Comparison of ENCODE assay signal across 10 mouse cellular contexts in the genomic region with DNA sequence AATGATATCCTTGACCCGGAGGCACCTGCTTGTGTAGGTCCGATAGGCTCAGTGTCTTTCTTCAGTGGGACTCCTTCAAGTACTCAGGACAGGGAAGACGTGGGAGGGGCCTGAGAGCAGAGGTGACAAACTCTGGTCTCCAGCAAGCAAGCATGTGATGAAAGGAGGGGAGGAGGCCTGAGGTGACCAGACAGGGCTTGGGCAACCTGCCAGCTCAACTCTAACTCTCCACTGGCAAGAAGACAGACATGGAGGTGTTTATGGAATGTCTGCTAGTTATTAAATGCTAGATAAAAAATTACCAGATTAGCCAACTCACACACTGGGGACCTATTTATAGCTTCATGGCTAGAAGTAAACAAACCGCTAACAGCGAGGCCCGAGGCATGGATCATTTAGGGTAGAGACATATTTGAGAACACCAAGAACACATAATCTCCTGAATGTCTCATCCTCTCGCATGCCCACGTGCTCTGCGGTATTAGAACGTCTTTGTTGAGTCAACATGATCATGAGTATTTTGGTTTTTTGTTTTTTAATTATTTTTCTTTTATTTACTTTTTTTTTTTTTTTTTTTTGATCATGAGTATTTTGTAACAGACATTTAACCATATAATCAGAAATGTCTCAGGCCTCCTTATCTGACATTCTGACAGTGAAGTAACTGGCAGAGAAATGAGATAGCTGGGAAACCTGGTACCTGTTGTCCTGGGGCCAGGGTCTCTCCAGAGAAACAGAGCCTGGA. TPM values are rescaled to one million over a fixed set of nuclear protein-coding genes. Genes with fewer than 3 reads are reported as not detected.
DNase-seq lines count a peak whose midpoint lies in the region; ATAC-seq and TF ChIP-seq lines count a peak whose summit lies in the region.
"Had no signal": no experiment of that assay in that cellular context is flagged by ENCODE, and none has a peak within 500 bp of the region (broad histone marks: within the 10 kb centered on the region; RNA-seq: fewer than 3 reads in every experiment).

No protein-coding gene starts in this region.

- no peak for TF ChIP-seq POLR2A in bone marrow macrophage, adult 2 months (IDR thresholded peaks at IDR 0.05; ENCODE audit: borderline replicate concordance, low read depth, low read length)

- no peaks in the 10 kb centered on the region for H3K9me3 ChIP-seq in liver, embryonic 16.5 days (replicated peaks; ENCODE audit: control insufficient read depth, low read length)
- H3K9me3 ChIP-seq in neural tube, embryonic 15.5 days (replicated peaks) = no peaks in the 10 kb centered on the region
- H3K9me3 ChIP-seq: embryonic facial prominence, embryonic 12.5 days had no signal

- H3K4me2 ChIP-seq in liver, embryonic 16.5 days (ENCODE audit: low read depth, low read length) = no peak overlapping the region
- no peak overlapping the region for H3K4me2 ChIP-seq in neural tube, embryonic 15.5 days
- H3K4me2 ChIP-seq: embryonic facial prominence, embryonic 12.5 days; midbrain, embryonic 11.5 days had no signal

- WGBS in liver, embryonic 16.5 days (ENCODE audit: insufficient replicate concordance) = 60% methylated on average over 10 of the region's 10 CpGs
- WGBS in neural tube, embryonic 15.5 days = 83% methylated on average over 10 of the region's 10 CpGs

- H3K4me1 ChIP-seq in bone marrow macrophage, adult 2 months (ENCODE audit: control insufficient read depth, insufficient read depth, low read length) = peaks cover 54% of the 10 kb centered on the region
- H3K4me1 ChIP-seq in liver, embryonic 16.5 days (ENCODE audit: control insufficient read depth, low read depth, low read length) = peaks cover 21% of the 10 kb centered on the region
- H3K4me1 ChIP-seq in neural tube, embryonic 15.5 days = peaks cover 5% of the 10 kb centered on the region; the same call in 1 of the 2 replicates
- H3K4me1 ChIP-seq: embryonic facial prominence, embryonic 12.5 days had no signal

- no peak overlapping the region for H3K9ac ChIP-seq in liver, embryonic 16.5 days (ENCODE audit: low read depth, low read length)
- no peak overlapping the region for H3K9ac ChIP-seq in neural tube, embryonic 15.5 days (replicated peaks)
- H3K9ac ChIP-seq: embryonic facial prominence, embryonic 12.5 days had no signal

- intact Hi-C loops in heart, postnatal 36 days (cut with DNase I) = no loop called here

- no peak overlapping the region for H3K4me3 ChIP-seq in bone marrow macrophage, adult 2 months (ENCODE audit: insufficient read depth, low read length)
- H3K4me3 ChIP-seq in liver, embryonic 16.5 days (ENCODE audit: low read depth, low read length) = no peak overlapping the region
- H3K4me3 ChIP-seq in neural tube, embryonic 15.5 days (replicated peaks) = no peak overlapping the region
- H3K4me3 ChIP-seq: embryonic facial prominence, embryonic 12.5 days had no signal

- ATAC-seq in liver, embryonic 16.5 days (ENCODE audit: low read depth) = 0 out of 2 replicates have a peak, but pooled peaks have one; percentile 32
- no peak for ATAC-seq in neural tube, embryonic 15.5 days (ENCODE audit: low FRiP score)

- peak; percentile 6 for DNase-seq in MN1 (ENCODE audit: low spot score)
- DNase-seq in heart, postnatal 36 days = peak; percentile 66 to 70
- DNase-seq in layer of hippocampus, postnatal 36 days = no peak
- DNase-seq in frontal cortex, postnatal 36 days (ENCODE audit: low spot score in 2 of 2) = no peak

- no peaks in the 10 kb centered on the region for H3K27me3 ChIP-seq in liver, embryonic 16.5 days (ENCODE audit: control insufficient read depth, insufficient read depth, low read depth, low read length)
- no peaks in the 10 kb centered on the region for H3K27me3 ChIP-seq in neural tube, embryonic 15.5 days (replicated peaks)
- H3K27me3 ChIP-seq: embryonic facial prominence, embryonic 12.5 days had no signal

- peak overlapping the region; percentile 94 for H3K27ac ChIP-seq in bone marrow macrophage, adult 2 months (ENCODE audit: insufficient read depth, low read depth, low read length)
- H3K27ac ChIP-seq in liver, embryonic 16.5 days (ENCODE audit: low read length) = no peak overlapping the region
- no peak overlapping the region for H3K27ac ChIP-seq in neural tube, embryonic 15.5 days (replicated peaks)
- H3K27ac ChIP-seq: embryonic facial prominence, embryonic 12.5 days had no signal

- TF ChIP-seq CTCF in bone marrow macrophage, adult 2 months (IDR thresholded peaks at IDR 0.05; ENCODE audit: low read depth, low read length) = no peak

- H3K36me3 ChIP-seq in liver, embryonic 16.5 days (ENCODE audit: control insufficient read depth, insufficient read depth) = no peaks in the 10 kb centered on the region
- no peaks in the 10 kb centered on the region for H3K36me3 ChIP-seq in neural tube, embryonic 15.5 days
- H3K36me3 ChIP-seq: embryonic facial prominence, embryonic 12.5 days had no signal

RNA-seq across cellular contexts. Expression of a gene that starts 53.0 kb away (rescaled TPM):
- 22.5 and 23.1 TPM in 2 replicates for polyA plus RNA-seq in bone marrow macrophage, adult 2 months (2012; ENCODE audit: insufficient read depth, insufficient read length, missing spikeins)
- 10 to 100 TPM; 23.6 to 25.0 TPM for total RNA-seq in heart, postnatal 36 days (2021)
- polyA plus RNA-seq in liver, embryonic 16.5 days (2015; fragmentation: Nextera tagmentation; extraction: Ambion mirVana) = 3.2 and 3.6 TPM in 2 replicates
- total RNA-seq in layer of hippocampus, postnatal 36 days (2021) = 10 to 100 TPM; 45.8 to 48.4 TPM
- 13.8 and 14.6 TPM in 2 replicates for polyA plus RNA-seq in neural tube, embryonic 15.5 days (2015; fragmentation: Nextera tagmentation; extraction: Ambion mirVana)

RNA-seq across cellular contexts. Expression of a gene that starts 58.4 kb away (rescaled TPM):
- polyA plus RNA-seq in bone marrow macrophage, adult 2 months (2012; ENCODE audit: insufficient read depth, insufficient read length, missing spikeins) = 1.6 and 1.8 TPM in 2 replicates
- not detected for total RNA-seq in heart, postnatal 36 days (2021)
- 0.05 and 0.08 TPM in 2 replicates for polyA plus RNA-seq in liver, embryonic 16.5 days (2015; fragmentation: Nextera tagmentation; extraction: Ambion mirVana)
- not detected for total RNA-seq in layer of hippocampus, postnatal 36 days (2021)
- 0.09 and 0.56 TPM in 2 replicates for polyA plus RNA-seq in neural tube, embryonic 15.5 days (2015; fragmentation: Nextera tagmentation; extraction: Ambion mirVana)
- polyA plus RNA-seq: intestine, embryonic 14.5 days; midbrain, embryonic 11.5 days had no signal

Comparison
In these comparisons a context has a peak if more than half of its experiments do, and no peak if none do; other contexts are left out.
1. DNase-seq: peak in MN1 (single experiment) and heart, postnatal 36 days (2 of 2); none in layer of hippocampus, postnatal 36 days (0 of 2) and frontal cortex, postnatal 36 days (0 of 2).